Mouse (Mus musculus) hindbrain, postnatal 0 days (tissue): ENCODE measurements at regions not wholly inside any gene's neighbourhood (a gene's known extent, or its start where the extent isn't known, plus 50 kb on each side); places are given as distances from the start of the nearest gene placed in this dataset.

Experiments
- ATAC-seq: fragments of 200-750 bp; cut with Nextera tagmentation; 2 replicates; pipeline ENCODE4 v1.8.0; 2017; ENCODE audit warnings: mild to moderate bottlenecking, moderate TSS enrichment, moderate library complexity
- DNase-seq: peaks from one replicate; pipeline ENCODE4 v3.0.0-alpha.2; 2015; ENCODE audit warnings: low spot score
- H3K27ac ChIP-seq: fragments of 300-500 bp; sonication (generic); 2 replicates; pipeline ENCODE4 v1.5.1; 2014; ENCODE audit warnings: mild to moderate bottlenecking
- H3K27me3 ChIP-seq: fragments of 300-500 bp; sonication (generic); 2 replicates; pipeline ENCODE4 v1.6.1; 2014; ENCODE audit warnings: low read length, mixed read lengths; ENCODE audit not compliant: insufficient read depth
- H3K36me3 ChIP-seq: fragments of 300-500 bp; sonication (generic); 2 replicates; pipeline ENCODE4 v1.6.1; 2014; ENCODE audit warnings: low read length, mixed read lengths; ENCODE audit not compliant: insufficient read depth
- H3K4me1 ChIP-seq: fragments of 300-500 bp; sonication (generic); 2 replicates; pipeline ENCODE4 v1.6.1; 2014; ENCODE audit warnings: antibody characterized with exemption, low read length, mixed read lengths; ENCODE audit not compliant: insufficient read depth
- H3K4me2 ChIP-seq: fragments of 300-500 bp; sonication (generic); 2 replicates; pipeline ENCODE4 v1.6.1; 2014; ENCODE audit warnings: low read depth, mild to moderate bottlenecking, low read length, moderate library complexity, mixed read lengths
- H3K4me3 ChIP-seq: fragments of 300-500 bp; sonication (generic); 2 replicates; pipeline ENCODE4 v1.5.1; 2014; ENCODE audit warnings: low read length
- H3K9ac ChIP-seq: fragments of 300-500 bp; sonication (generic); replicated peaks from 2 replicates; pipeline ENCODE4 v1.6.1; 2014; ENCODE audit warnings: mild to moderate bottlenecking, low read length, moderate library complexity, mixed read lengths
- H3K9me3 ChIP-seq: fragments of 300-500 bp; sonication (generic); 2 replicates; pipeline ENCODE4 v1.6.1; 2016; ENCODE audit warnings: low read length, mixed read lengths
- CTCF ChIP-seq: IDR thresholded peaks from 2 replicates; pipeline ENCODE4 v1.5.1; 2016; ENCODE audit warnings: antibody characterized with exemption, control low read depth, low read depth
- WGBS: fragments of 180-500 bp; shearing (Covaris S2); extraction: QIAGEN DNeasy Blood & Tissue Kit; methylation state at CpG from one replicate; pipeline ENCODE4 v1.1.7; 2014; 5-methylcytosine and 5-hydroxymethylcytosine counted together

- DNase-seq = no peak
- no peaks in the 10 kb centered on the region for H3K9me3 ChIP-seq
- no peak overlapping the region for H3K4me2 ChIP-seq
- no peaks in the 10 kb centered on the region; the same call in 1 of the 2 replicates for H3K4me1 ChIP-seq
- H3K36me3 ChIP-seq = no peaks in the 10 kb centered on the region
- H3K27ac ChIP-seq = no peak overlapping the region
- H3K9ac ChIP-seq = no peak overlapping the region
- WGBS = 58% methylated on average over 6 of the region's 6 CpGs
- TF ChIP-seq CTCF = no peak
- no peaks in the 10 kb centered on the region for H3K27me3 ChIP-seq
- no peak overlapping the region for H3K4me3 ChIP-seq
- no peak for ATAC-seq
These were observed 84.4 kb upstream of the Bcl6 start for GRCm38 (mm10) chr16:24073065-24073464.

GRCm38 (mm10) chr16:24069411-24069810, 80.8 kb upstream of the Bcl6 start:
- H3K4me3 ChIP-seq = no peak overlapping the region
- no peaks in the 10 kb centered on the region for H3K27me3 ChIP-seq
- H3K4me1 ChIP-seq = no peaks in the 10 kb centered on the region; the same call in 1 of the 2 replicates
- no peak overlapping the region for H3K4me2 ChIP-seq
- no peak overlapping the region for H3K9ac ChIP-seq
- no peak for TF ChIP-seq CTCF
- ATAC-seq (no peak), DNase-seq (no peak)
- H3K9me3 ChIP-seq = no peaks in the 10 kb centered on the region
- H3K36me3 ChIP-seq = no peaks in the 10 kb centered on the region
- WGBS = 85% methylated on average over 5 of the region's 5 CpGs
- H3K27ac ChIP-seq = no peak overlapping the region

GRCm38 (mm10) chr16:24068250-24068813, 79.7 kb upstream of the Bcl6 start:
- no peaks in the 10 kb centered on the region; the same call in 1 of the 2 replicates for H3K4me1 ChIP-seq
- no peaks in the 10 kb centered on the region for H3K36me3 ChIP-seq
- H3K4me3 ChIP-seq = no peak overlapping the region
- 56% methylated on average over 4 of the region's 4 CpGs for WGBS
- no peak for TF ChIP-seq CTCF
- no peaks in the 10 kb centered on the region for H3K27me3 ChIP-seq
- no peaks in the 10 kb centered on the region for H3K9me3 ChIP-seq
- no peak for DNase-seq
- no peak overlapping the region for H3K27ac ChIP-seq
- no peak overlapping the region for H3K4me2 ChIP-seq
- no peak overlapping the region for H3K9ac ChIP-seq
- ATAC-seq = no peak

GRCm38 (mm10) chr16:24062314-24062713, 73.7 kb upstream of the Bcl6 start:
- peak; percentile 33 for DNase-seq
- no peak overlapping the region for H3K9ac ChIP-seq
- no peaks in the 10 kb centered on the region for H3K36me3 ChIP-seq
- no peak overlapping the region for H3K27ac ChIP-seq
- no peaks in the 10 kb centered on the region for H3K9me3 ChIP-seq
- 0 out of 2 replicates have a peak, but pooled peaks have one; percentile 12 for ATAC-seq
- no peaks in the 10 kb centered on the region for H3K4me1 ChIP-seq
- TF ChIP-seq CTCF = no peak
- no peaks in the 10 kb centered on the region for H3K27me3 ChIP-seq
- 60% methylated on average over 5 of the region's 5 CpGs for WGBS
- no peak overlapping the region for H3K4me3 ChIP-seq
- H3K4me2 ChIP-seq = no peak overlapping the region

GRCm38 (mm10) chr16:24061496-24061895, 72.8 kb upstream of the Bcl6 start:
- no peak for TF ChIP-seq CTCF
- H3K4me2 ChIP-seq = no peak overlapping the region
- DNase-seq (no peak), ATAC-seq (no peak)
- no peak overlapping the region for H3K4me3 ChIP-seq
- WGBS = 77% methylated on average over 4 of the region's 4 CpGs
- H3K27me3 ChIP-seq = no peaks in the 10 kb centered on the region
- H3K27ac ChIP-seq = no peak overlapping the region
- no peaks in the 10 kb centered on the region for H3K9me3 ChIP-seq
- no peaks in the 10 kb centered on the region for H3K36me3 ChIP-seq
- no peak overlapping the region for H3K9ac ChIP-seq
- H3K4me1 ChIP-seq = no peaks in the 10 kb centered on the region

GRCm38 (mm10) chr16:24059090-24059600, 70.5 kb upstream of the Bcl6 start:
- Histone ChIP-seq H3K27ac (no peak overlapping the region), H3K9ac (no peak overlapping the region), H3K27me3 (no peaks in the 10 kb centered on the region), H3K4me2 (no peak overlapping the region), H3K36me3 (no peaks in the 10 kb centered on the region), H3K9me3 (no peaks in the 10 kb centered on the region), H3K4me3 (no peak overlapping the region), H3K4me1 (no peaks in the 10 kb centered on the region)
- TF ChIP-seq CTCF = no peak
- 80% methylated on average over 4 of the region's 4 CpGs for WGBS
- ATAC-seq (no peak), DNase-seq (no peak)

- ATAC-seq = no peak
- Histone ChIP-seq H3K27me3 (no peaks in the 10 kb centered on the region), H3K36me3 (no peaks in the 10 kb centered on the region), H3K9ac (no peak overlapping the region), H3K9me3 (no peaks in the 10 kb centered on the region), H3K4me3 (no peak overlapping the region), H3K4me2 (no peak overlapping the region), H3K27ac (no peak overlapping the region), H3K4me1 (no peaks in the 10 kb centered on the region)
- WGBS = 43% methylated on average over 11 of the region's 11 CpGs
- no peak for DNase-seq
- TF ChIP-seq CTCF = no peak
These were observed 68.4 kb upstream of the Bcl6 start for GRCm38 (mm10) chr16:24056885-24057531.
